Mouse (Mus musculus): ENCODE results near the gene Pbx3. TPM values are rescaled to one million over a fixed set of nuclear protein-coding genes. Genes with fewer than 3 reads are reported as not detected.

Gene Pbx3
- polyA plus RNA-seq, 1 experiment, result 3.2 TPM

DNA sequence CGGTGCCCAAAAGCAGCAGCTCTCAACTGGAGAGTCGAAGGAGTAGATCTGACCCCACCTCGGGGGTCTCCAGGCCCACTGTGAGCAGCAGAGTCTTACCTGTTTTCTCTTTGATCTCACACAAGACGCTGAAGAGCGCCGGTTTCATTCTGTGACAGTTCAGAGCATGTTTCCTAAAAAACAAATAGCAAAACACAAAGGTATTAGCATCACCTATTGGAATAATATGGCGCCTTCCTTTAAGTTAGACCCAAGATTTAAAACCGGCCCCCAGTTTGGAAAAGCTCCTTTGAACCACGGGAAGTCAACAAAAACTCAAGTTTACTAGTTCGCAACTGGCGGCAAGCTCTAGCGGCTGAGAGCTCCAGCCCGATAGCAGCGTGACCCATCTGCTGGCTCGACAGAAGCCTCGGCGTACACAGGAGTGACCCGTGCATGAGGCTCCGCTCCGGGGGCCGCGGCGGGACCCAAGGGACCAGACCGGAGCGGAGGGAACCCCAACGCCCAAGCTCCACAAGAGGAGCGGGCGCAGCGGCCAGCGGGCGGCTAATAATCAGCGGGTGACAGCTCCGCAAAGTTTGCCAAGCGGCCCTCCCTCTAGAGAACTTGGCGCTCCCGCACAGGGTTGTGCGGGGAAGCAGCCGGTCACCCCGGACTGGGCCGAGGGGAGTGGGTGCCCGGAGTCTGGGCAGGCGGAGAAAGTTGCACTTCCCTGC is 2.1 kb downstream of the Pbx3 start:
- 5% methylated on average over 42 of the region's 42 CpGs for WGBS
- H3K4me3 ChIP-seq (ENCODE audit: control insufficient read depth, insufficient read depth, low read length), result peak overlapping the region; percentile 75
- H3K4me1 ChIP-seq (replicated peaks; ENCODE audit: control insufficient read depth, insufficient read depth, low read length), result peaks cover 16% of the 10 kb centered on the region
- no peak for TF ChIP-seq CTCF (IDR thresholded peaks at IDR 0.05; ENCODE audit: borderline replicate concordance, control insufficient read depth, extremely low read depth, insufficient read depth, low read length, poor library complexity)
- no peak for TF ChIP-seq POLR2A (IDR thresholded peaks at IDR 0.05; ENCODE audit: control insufficient read depth, extremely low read depth, insufficient read depth, low read length, poor library complexity)
- H3K27me3 ChIP-seq (ENCODE audit: control insufficient read depth, insufficient read depth, low read length), result peaks cover 16% of the 10 kb centered on the region
- peak; percentile 18 for DNase-seq
- no peaks in the 10 kb centered on the region for H3K36me3 ChIP-seq (ENCODE audit: control insufficient read depth, insufficient read depth, low read length)
- H3K27ac ChIP-seq (ENCODE audit: control insufficient read depth, insufficient read depth, low read length), result no peak overlapping the region

DNA sequence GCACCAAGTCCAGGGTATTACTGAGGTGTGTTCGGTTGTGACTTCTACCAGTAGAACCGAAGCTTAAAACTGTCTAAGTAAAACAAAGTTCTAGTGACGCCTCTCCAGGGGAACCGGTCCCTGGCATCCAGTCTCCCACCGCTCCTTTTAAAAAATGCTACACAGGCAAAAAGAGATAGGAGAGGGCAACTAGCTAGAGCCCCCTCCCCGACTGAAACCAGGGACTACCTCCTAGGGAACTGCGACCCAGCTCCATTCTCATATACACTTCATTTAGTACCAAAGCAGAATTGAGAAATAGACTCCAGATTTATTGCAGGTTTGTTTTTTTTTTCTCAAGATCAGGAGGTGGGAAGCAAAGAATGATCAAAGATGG is 2.6 kb downstream of the Pbx3 start:
- Histone ChIP-seq H3K4me1 (replicated peaks; ENCODE audit: control insufficient read depth, insufficient read depth, low read length) (peaks cover 16% of the 10 kb centered on the region), H3K27me3 (ENCODE audit: control insufficient read depth, insufficient read depth, low read length) (peaks cover 16% of the 10 kb centered on the region), H3K36me3 (ENCODE audit: control insufficient read depth, insufficient read depth, low read length) (no peaks in the 10 kb centered on the region), H3K4me3 (ENCODE audit: control insufficient read depth, insufficient read depth, low read length) (no peak overlapping the region), H3K27ac (ENCODE audit: control insufficient read depth, insufficient read depth, low read length) (no peak overlapping the region)
- no peak for DNase-seq
- TF ChIP-seq POLR2A (IDR thresholded peaks at IDR 0.05; ENCODE audit: control insufficient read depth, extremely low read depth, insufficient read depth, low read length, poor library complexity), result no peak
- no peak for TF ChIP-seq CTCF (IDR thresholded peaks at IDR 0.05; ENCODE audit: borderline replicate concordance, control insufficient read depth, extremely low read depth, insufficient read depth, low read length, poor library complexity)
- 78% methylated on average over 7 of the region's 7 CpGs for WGBS

DNA sequence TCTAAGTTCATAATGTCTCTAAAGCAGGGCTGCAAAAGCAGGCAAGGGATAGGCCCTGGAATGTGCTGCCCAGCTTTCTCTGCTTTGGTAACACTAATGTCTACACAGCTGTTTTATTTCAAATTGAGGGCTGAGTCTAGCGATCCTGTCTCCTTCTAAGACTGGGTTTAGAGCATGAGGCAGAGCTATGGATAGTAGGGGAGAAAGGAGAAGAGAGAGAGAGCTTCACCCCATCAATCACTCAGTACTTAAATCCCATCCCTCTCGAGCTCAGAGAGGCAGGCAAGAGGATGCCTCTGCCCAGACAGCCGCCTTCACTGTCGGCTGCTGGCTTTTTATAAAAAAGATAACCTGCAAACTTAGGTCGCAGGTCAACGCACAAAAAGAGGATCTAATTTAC is 4.5 kb downstream of the Pbx3 start:
- peaks cover 16% of the 10 kb centered on the region for H3K27me3 ChIP-seq (ENCODE audit: control insufficient read depth, insufficient read depth, low read length)
- TF ChIP-seq POLR2A (IDR thresholded peaks at IDR 0.05; ENCODE audit: control insufficient read depth, extremely low read depth, insufficient read depth, low read length, poor library complexity) (no peak), CTCF (IDR thresholded peaks at IDR 0.05; ENCODE audit: borderline replicate concordance, control insufficient read depth, extremely low read depth, insufficient read depth, low read length, poor library complexity) (no peak)
- DNase-seq, result no peak
- H3K27ac ChIP-seq (ENCODE audit: control insufficient read depth, insufficient read depth, low read length), result no peak overlapping the region
- no peaks in the 10 kb centered on the region for H3K36me3 ChIP-seq (ENCODE audit: control insufficient read depth, insufficient read depth, low read length)
- H3K4me1 ChIP-seq (replicated peaks; ENCODE audit: control insufficient read depth, insufficient read depth, low read length), result peaks cover 16% of the 10 kb centered on the region
- 87% methylated on average over 6 of the region's 6 CpGs for whole genome bisulfite sequencing
- H3K4me3 ChIP-seq (ENCODE audit: control insufficient read depth, insufficient read depth, low read length), result no peak overlapping the region

DNA sequence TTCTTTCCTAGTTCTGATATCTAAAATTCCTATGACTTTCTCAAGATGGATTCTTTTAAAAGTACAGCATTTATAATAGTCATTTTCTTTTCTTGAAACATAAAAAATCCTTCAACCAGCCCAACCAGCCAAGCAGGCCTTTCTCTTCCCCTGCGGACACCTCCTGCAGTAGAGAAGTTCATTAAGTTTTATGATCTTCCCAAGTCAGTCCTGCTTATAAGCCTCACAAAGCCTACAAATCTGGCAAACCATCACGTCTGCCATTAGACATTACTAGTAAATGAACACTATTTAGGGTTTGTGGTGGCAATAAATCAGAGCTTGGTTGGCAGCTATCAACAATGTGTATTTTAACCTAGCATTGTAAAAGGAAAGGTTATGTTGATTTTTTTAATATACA is 5.9 kb downstream of the Pbx3 start:
- H3K4me1 ChIP-seq (replicated peaks; ENCODE audit: control insufficient read depth, insufficient read depth, low read length), result peaks cover 9% of the 10 kb centered on the region
- WGBS, result 95% methylated on average over 2 of the region's 2 CpGs
- TF ChIP-seq CTCF (IDR thresholded peaks at IDR 0.05; ENCODE audit: borderline replicate concordance, control insufficient read depth, extremely low read depth, insufficient read depth, low read length, poor library complexity) (no peak), POLR2A (IDR thresholded peaks at IDR 0.05; ENCODE audit: control insufficient read depth, extremely low read depth, insufficient read depth, low read length, poor library complexity) (no peak)
- no peaks in the 10 kb centered on the region for H3K36me3 ChIP-seq (ENCODE audit: control insufficient read depth, insufficient read depth, low read length)
- no peak overlapping the region for H3K4me3 ChIP-seq (ENCODE audit: control insufficient read depth, insufficient read depth, low read length)
- no peak overlapping the region for H3K27ac ChIP-seq (ENCODE audit: control insufficient read depth, insufficient read depth, low read length)
- DNase-seq, result no peak
- peaks cover 16% of the 10 kb centered on the region for H3K27me3 ChIP-seq (ENCODE audit: control insufficient read depth, insufficient read depth, low read length)

DNA sequence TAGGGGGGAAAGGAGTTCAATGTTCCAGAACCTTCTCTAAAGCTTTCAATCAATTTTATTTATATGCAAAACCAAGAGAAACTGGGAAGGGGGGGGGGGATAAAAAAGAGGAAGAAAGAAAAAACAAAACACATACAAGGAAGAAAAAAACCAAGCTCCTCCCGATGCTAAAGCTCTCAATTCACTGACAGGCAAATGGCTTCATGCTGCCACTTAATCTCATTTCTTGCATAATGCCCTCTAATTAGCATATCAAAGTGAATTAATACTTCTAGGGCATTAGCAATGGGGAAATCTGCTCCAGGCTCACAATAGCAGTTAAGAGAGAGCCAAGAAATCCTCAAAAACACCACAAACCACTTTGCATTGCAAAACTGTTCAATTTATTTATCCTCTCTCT is 9.3 kb downstream of the Pbx3 start:
- H3K27ac ChIP-seq (ENCODE audit: control insufficient read depth, insufficient read depth, low read length), result no peak overlapping the region
- no peak for DNase-seq
- 0% methylated on average over 1 of the region's 1 CpGs for WGBS
- H3K4me3 ChIP-seq (ENCODE audit: control insufficient read depth, insufficient read depth, low read length), result no peak overlapping the region
- no peaks in the 10 kb centered on the region for H3K36me3 ChIP-seq (ENCODE audit: control insufficient read depth, insufficient read depth, low read length)
- H3K4me1 ChIP-seq (replicated peaks; ENCODE audit: control insufficient read depth, insufficient read depth, low read length), result no peaks in the 10 kb centered on the region
- TF ChIP-seq CTCF (IDR thresholded peaks at IDR 0.05; ENCODE audit: borderline replicate concordance, control insufficient read depth, extremely low read depth, insufficient read depth, low read length, poor library complexity) (no peak), POLR2A (IDR thresholded peaks at IDR 0.05; ENCODE audit: control insufficient read depth, extremely low read depth, insufficient read depth, low read length, poor library complexity) (no peak)
- peaks cover 3% of the 10 kb centered on the region for H3K27me3 ChIP-seq (ENCODE audit: control insufficient read depth, insufficient read depth, low read length)

DNA sequence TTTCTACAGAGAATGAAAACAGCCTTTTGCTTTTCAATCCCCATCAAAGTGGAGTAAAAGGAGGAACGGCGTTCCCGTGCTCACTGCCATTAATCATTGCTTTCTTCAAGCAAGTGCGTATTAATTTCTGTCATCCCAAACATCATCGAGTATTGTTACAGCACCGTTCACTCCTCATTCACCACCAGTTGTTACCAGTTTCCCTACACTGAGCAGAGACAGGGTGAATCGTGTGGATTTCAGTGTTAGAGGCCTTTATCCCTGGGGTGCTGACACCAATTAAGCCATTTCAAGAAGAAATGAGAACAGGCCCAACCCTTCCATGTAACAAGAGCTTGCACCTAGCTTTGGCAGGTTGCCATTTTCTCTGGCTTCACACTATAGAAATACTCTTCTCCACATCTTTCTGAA is 17.1 kb downstream of the Pbx3 start:
- no peak for DNase-seq
- no peak overlapping the region for H3K4me3 ChIP-seq (ENCODE audit: control insufficient read depth, insufficient read depth, low read length)
- 90% methylated on average over 7 of the region's 7 CpGs for WGBS
- no peaks in the 10 kb centered on the region; the same call in 1 of the 2 replicates for H3K27me3 ChIP-seq (ENCODE audit: control insufficient read depth, insufficient read depth, low read length)
- TF ChIP-seq POLR2A (IDR thresholded peaks at IDR 0.05; ENCODE audit: control insufficient read depth, extremely low read depth, insufficient read depth, low read length, poor library complexity) (no peak), CTCF (IDR thresholded peaks at IDR 0.05; ENCODE audit: borderline replicate concordance, control insufficient read depth, extremely low read depth, insufficient read depth, low read length, poor library complexity) (no peak)
- H3K27ac ChIP-seq (ENCODE audit: control insufficient read depth, insufficient read depth, low read length), result no peak overlapping the region
- no peaks in the 10 kb centered on the region for H3K4me1 ChIP-seq (replicated peaks; ENCODE audit: control insufficient read depth, insufficient read depth, low read length)
- no peaks in the 10 kb centered on the region for H3K36me3 ChIP-seq (ENCODE audit: control insufficient read depth, insufficient read depth, low read length)

DNA sequence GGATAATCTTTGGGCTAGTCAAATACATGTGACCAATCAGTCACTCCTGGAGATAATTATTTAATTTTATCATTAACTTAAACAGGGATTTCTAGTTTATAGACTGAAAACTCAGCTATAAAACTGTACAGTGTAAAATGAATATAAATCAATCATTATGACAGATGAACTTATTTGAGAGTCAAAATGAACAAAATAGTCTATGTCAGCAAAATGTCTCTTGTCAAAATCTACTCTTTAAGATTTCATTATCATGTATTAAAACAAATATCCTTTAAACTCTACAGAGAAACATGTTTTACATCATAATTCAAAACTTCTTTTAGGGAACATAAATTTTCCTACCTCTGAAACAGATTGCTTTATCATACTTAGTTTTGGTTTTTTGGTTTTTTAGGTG is 20.9 kb downstream of the Pbx3 start:
- Histone ChIP-seq H3K27me3 (ENCODE audit: control insufficient read depth, insufficient read depth, low read length) (no peaks in the 10 kb centered on the region), H3K4me3 (ENCODE audit: control insufficient read depth, insufficient read depth, low read length) (no peak overlapping the region), H3K36me3 (ENCODE audit: control insufficient read depth, insufficient read depth, low read length) (no peaks in the 10 kb centered on the region), H3K4me1 (replicated peaks; ENCODE audit: control insufficient read depth, insufficient read depth, low read length) (no peaks in the 10 kb centered on the region), H3K27ac (ENCODE audit: control insufficient read depth, insufficient read depth, low read length) (no peak overlapping the region)
- no peak for DNase-seq
- TF ChIP-seq CTCF (IDR thresholded peaks at IDR 0.05; ENCODE audit: borderline replicate concordance, control insufficient read depth, extremely low read depth, insufficient read depth, low read length, poor library complexity), result no peak
- TF ChIP-seq POLR2A (IDR thresholded peaks at IDR 0.05; ENCODE audit: control insufficient read depth, extremely low read depth, insufficient read depth, low read length, poor library complexity), result no peak

Measured in thymus, adult 2 months (tissue).